Mouse (Mus musculus) small intestine, adult 2 months (tissue): ENCODE data around the gene Ttc28.

ENCODE experiments used
- CTCF ChIP-seq: fragments of 200-500 bp; IDR thresholded peaks from 2 replicates; pipeline ENCODE4 v1.5.1; 2012; ENCODE audit warnings: low read depth, mild to moderate bottlenecking, control low read depth, inconsistent platforms, low read length, moderate library complexity, mixed read lengths; ENCODE audit not compliant: insufficient replicate concordance, insufficient read length; ENCODE audit errors: extremely low read depth
- POLR2A ChIP-seq: fragments of 200-500 bp; IDR thresholded peaks from 2 replicates; pipeline ENCODE4 v1.6.1; 2012; ENCODE audit warnings: low read depth, mild to moderate bottlenecking, control low read depth, inconsistent platforms, low read length, moderate library complexity

- TF ChIP-seq CTCF (no peak), POLR2A (no peak)
Measured at GRCm38 (mm10) chr5:111200915-111201610, 321.5 kb downstream of the Ttc28 start.
